Mouse (Mus musculus): ENCODE data around the gene Stab2. TPM values are rescaled to one million over a fixed set of nuclear protein-coding genes. Genes with fewer than 3 reads are reported as not detected.

The Stab2 gene
- polyA plus RNA-seq, 1 experiment, result 0.05 TPM

DNA sequence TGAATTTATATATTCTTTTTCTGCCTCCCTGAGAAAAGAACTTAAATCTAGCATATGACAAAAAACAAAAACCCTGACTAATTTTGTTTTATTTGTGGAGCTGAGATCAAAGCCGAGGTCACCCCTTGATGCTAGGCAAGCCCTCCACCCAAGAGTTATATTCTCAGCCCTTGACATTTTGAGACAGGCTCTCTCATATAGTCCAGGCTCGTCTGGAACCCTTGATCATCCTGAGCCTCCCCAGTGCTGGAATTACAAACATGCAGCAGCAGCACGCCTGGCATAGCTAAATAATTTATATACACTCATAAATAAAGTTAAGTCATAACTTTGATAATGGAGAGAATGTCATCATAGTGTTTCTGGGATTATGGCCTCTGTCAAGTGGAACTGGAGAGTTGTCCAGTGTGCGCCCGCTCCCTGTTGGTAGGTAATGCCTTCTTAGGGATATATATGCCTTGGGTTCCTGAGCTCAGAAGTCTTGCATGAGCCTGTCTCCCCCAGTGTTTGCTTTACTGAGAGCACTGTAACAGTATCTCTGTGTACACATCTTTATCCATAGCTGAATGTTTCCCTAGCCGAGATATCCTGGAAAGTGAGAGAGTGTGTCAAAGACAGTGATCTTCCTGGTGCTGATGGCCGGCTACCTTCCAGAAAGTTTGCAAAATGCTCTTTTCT is 216.2 kb downstream of the Stab2 start:
- no peaks in the 10 kb centered on the region for H3K27me3 ChIP-seq (ENCODE audit: control insufficient read depth, insufficient read depth, insufficient read length)
- peaks cover 17% of the 10 kb centered on the region for H3K36me3 ChIP-seq (ENCODE audit: control insufficient read depth, insufficient read depth)
- H3K4me3 ChIP-seq (ENCODE audit: insufficient read depth, poor library complexity, severe bottlenecking), result no peak overlapping the region
- TF ChIP-seq CTCF (IDR thresholded peaks at IDR 0.05; ENCODE audit: control insufficient read depth, insufficient read depth, insufficient read length), result no peak
- TF ChIP-seq CEBPB (IDR thresholded peaks at IDR 0.05; ENCODE audit: low read depth), result no peak
- TF ChIP-seq MYOG (IDR thresholded peaks at IDR 0.05; ENCODE audit: control insufficient read depth, extremely low read depth, insufficient read length), result no peak
- no peak for TF ChIP-seq MYOD1 (IDR thresholded peaks at IDR 0.05; ENCODE audit: control insufficient read depth, insufficient read length, low read depth)
- TF ChIP-seq USF1 (IDR thresholded peaks at IDR 0.05; ENCODE audit: low read depth), result no peak
- no peak for TF ChIP-seq MAX (IDR thresholded peaks at IDR 0.05)
- peaks cover 99% of the 10 kb centered on the region for H3K79me2 ChIP-seq (ENCODE audit: control insufficient read depth, insufficient read depth)
- H3ac ChIP-seq (ENCODE audit: control insufficient read depth, insufficient read length, low read depth), result no peak overlapping the region
- peaks cover 93% of the 10 kb centered on the region for H3K79me3 ChIP-seq (ENCODE audit: low read depth)

Other genes with a start within 250 kb of the Stab2 start
- gene Gm49358, start 244.1 kb downstream of the Stab2 start, polyA plus RNA-seq (2012; fragmentation: generic; extraction: Trizol), result not detected
- 13.7 TPM for gene Nt5dc3, start 229.0 kb downstream of the Stab2 start, polyA plus RNA-seq (2012; fragmentation: generic; extraction: Trizol)
- not detected for gene 1700113H08Rik, start 50.0 kb upstream of the Stab2 start, polyA plus RNA-seq (2012; fragmentation: generic; extraction: Trizol)